Mouse (Mus musculus) CH12.LX (cell line): ENCODE data around the gene Fgfr2.

Source experiments
- CHD1 ChIP-seq: IDR thresholded peaks from 2 replicates; pipeline ENCODE4 v1.6.1; 2012; ENCODE audit warnings: low read depth, low read length, improper control_type of control experiment, inconsistent platforms
- CTCF ChIP-seq, 2 experiments: IDR thresholded peaks in 1 of 2; conservative IDR thresholded peaks in 1 of 2; 2 replicates each; pipeline ENCODE4 v1.5.1; 2011 to 2012; ENCODE audit warnings: low read depth in 2 of 2, low read length in 2 of 2, improper control_type of control experiment in 1 of 2, inconsistent platforms in 1 of 2, mild to moderate bottlenecking in 1 of 2, moderate library complexity in 1 of 2
- E2F4 ChIP-seq: IDR thresholded peaks from 2 replicates; pipeline ENCODE4 v1.6.1; 2011; ENCODE audit warnings: low read depth, low read length, improper control_type of control experiment; ENCODE audit not compliant: insufficient replicate concordance
- MXI1 ChIP-seq: IDR thresholded peaks from 2 replicates; pipeline ENCODE4 v1.6.1; 2011; ENCODE audit warnings: mild to moderate bottlenecking, low read depth, low read length, improper control_type of control experiment
- POLR2A ChIP-seq: IDR thresholded peaks from 2 replicates; pipeline ENCODE4 v1.6.1; 2011; ENCODE audit warnings: low read depth, mild to moderate bottlenecking, improper control_type of control experiment, low read length
- POLR2AphosphoS2 ChIP-seq: IDR thresholded peaks from 2 replicates; pipeline ENCODE4 v1.6.1; 2011; ENCODE audit warnings: low read depth, low read length, improper control_type of control experiment
- RCOR1 ChIP-seq: conservative IDR thresholded peaks from 2 replicates; pipeline ENCODE4 v1.6.1; 2012; ENCODE audit warnings: low read depth, mild to moderate bottlenecking, inconsistent platforms, low read length, improper control_type of control experiment
- SMC3 ChIP-seq: IDR thresholded peaks from 2 replicates; pipeline ENCODE4 v1.6.1; 2011; ENCODE audit warnings: low read depth, low read length, improper control_type of control experiment
- TBP ChIP-seq: conservative IDR thresholded peaks from 2 replicates; pipeline ENCODE4 v1.6.1; 2011; ENCODE audit warnings: low read depth, low read length, improper control_type of control experiment
- USF1 ChIP-seq: IDR thresholded peaks from 2 replicates; pipeline ENCODE4 v1.6.1; 2014; ENCODE audit warnings: low read depth, mild to moderate bottlenecking, inconsistent platforms, low read length, improper control_type of control experiment
- ZNF384 ChIP-seq: IDR thresholded peaks from 2 replicates; pipeline ENCODE4 v1.6.1; 2012; ENCODE audit warnings: low read depth, low read length, improper control_type of control experiment, inconsistent platforms

DNA sequence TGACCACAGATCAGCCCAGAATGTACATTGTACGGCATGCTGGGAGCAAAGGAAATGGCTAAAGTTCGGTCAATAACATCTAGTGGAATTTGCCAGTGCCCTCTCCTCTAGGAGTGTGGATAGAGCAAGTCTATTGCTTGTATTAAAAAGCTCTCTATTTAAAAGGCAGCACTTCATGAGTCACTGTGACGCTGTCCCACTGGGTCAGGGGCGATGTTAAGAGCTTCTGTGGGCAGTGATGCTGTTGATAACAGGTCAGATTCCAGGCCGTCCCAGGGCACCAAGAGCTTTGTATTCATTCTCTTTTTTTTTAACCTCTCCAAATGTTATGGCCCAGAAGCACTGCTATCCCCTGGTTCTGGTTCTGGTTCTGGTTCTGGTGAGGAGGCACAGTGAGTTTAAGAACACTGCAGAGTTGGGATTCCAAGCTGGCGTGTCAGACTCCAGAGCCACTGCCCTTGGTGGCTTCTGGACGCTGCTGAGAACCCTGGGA lies 2366.8 kb downstream of the Fgfr2 start:
- no peak for TF ChIP-seq USF1
- TF ChIP-seq CTCF (conservative IDR thresholded peaks at IDR 0.05 in 1 of 2, IDR thresholded peaks at IDR 0.05 in 1 of 2; ENCODE audit: low read depth in 2 of 2, low read length in 2 of 2): no peak
- no peak for TF ChIP-seq RCOR1
- no peak for TF ChIP-seq ZNF384
- TF ChIP-seq E2F4: no peak
- no peak for TF ChIP-seq TBP
- no peak for TF ChIP-seq POLR2AphosphoS2
- TF ChIP-seq MXI1: no peak
- no peak for TF ChIP-seq SMC3
- no peak for TF ChIP-seq CHD1
- no peak for TF ChIP-seq POLR2A
